Mouse (Mus musculus): ENCODE data around the gene Ung. TPM values are rescaled to one million over a fixed set of nuclear protein-coding genes. Genes with fewer than 3 reads are reported as not detected.
A peak's percentile ranks its signal among the peaks of the same experiment; 100 is the strongest.

Ung gene
- total and polyA plus RNA-seq, 2 experiments from 2014 or later, result 8.0 to 9.4 TPM

GRCm38 (mm10) chr5:114115030-114115429, 15.2 kb upstream of the Ung start:
- Histone ChIP-seq H3K27ac (ENCODE audit: low read depth, low read length) (no peak overlapping the region), H3K9me3 (ENCODE audit: low read length) (no peaks in the 10 kb centered on the region), H3K4me1 (ENCODE audit: insufficient read depth, low read length) (no peaks in the 10 kb centered on the region), H3K27me3 (ENCODE audit: insufficient read depth, low read length) (no peaks in the 10 kb centered on the region), H3K36me3 (ENCODE audit: insufficient read depth, low read length) (peaks cover 82% of the 10 kb centered on the region), H3K9ac (replicated peaks; ENCODE audit: low read length, poor library complexity, severe bottlenecking) (no peak overlapping the region), H3K4me2 (ENCODE audit: low read depth, low read length, poor library complexity, severe bottlenecking) (no peak overlapping the region), H3K4me3 (ENCODE audit: low read depth, low read length) (no peak overlapping the region)
- TF ChIP-seq CTCF (IDR thresholded peaks at IDR 0.05), result no peak
- 89% methylated on average over 5 of the region's 5 CpGs for WGBS
- ATAC-seq (ENCODE audit: low FRiP score), result no peak
- DNase-seq (ENCODE audit: low spot score), result no peak

GRCm38 (mm10) chr5:114116586-114116985, 13.6 kb upstream of the Ung start:
- no peaks in the 10 kb centered on the region for H3K4me1 ChIP-seq (ENCODE audit: insufficient read depth, low read length)
- H3K36me3 ChIP-seq (ENCODE audit: insufficient read depth, low read length), result peaks cover 85% of the 10 kb centered on the region
- no peak overlapping the region for H3K27ac ChIP-seq (ENCODE audit: low read depth, low read length)
- ATAC-seq (ENCODE audit: low FRiP score) (no peak), DNase-seq (ENCODE audit: low spot score) (no peak)
- no peak overlapping the region for H3K9ac ChIP-seq (replicated peaks; ENCODE audit: low read length, poor library complexity, severe bottlenecking)
- H3K27me3 ChIP-seq (ENCODE audit: insufficient read depth, low read length), result no peaks in the 10 kb centered on the region
- no peak overlapping the region for H3K4me2 ChIP-seq (ENCODE audit: low read depth, low read length, poor library complexity, severe bottlenecking)
- no peaks in the 10 kb centered on the region for H3K9me3 ChIP-seq (ENCODE audit: low read length)
- WGBS, result 86% methylated on average over 7 of the region's 7 CpGs
- H3K4me3 ChIP-seq (ENCODE audit: low read depth, low read length), result no peak overlapping the region
- no peak for TF ChIP-seq CTCF (IDR thresholded peaks at IDR 0.05)

- Histone ChIP-seq H3K36me3 (ENCODE audit: insufficient read depth, low read length) (peaks cover 77% of the 10 kb centered on the region), H3K9ac (replicated peaks; ENCODE audit: low read length, poor library complexity, severe bottlenecking) (no peak overlapping the region), H3K4me1 (ENCODE audit: insufficient read depth, low read length) (no peaks in the 10 kb centered on the region), H3K4me2 (ENCODE audit: low read depth, low read length, poor library complexity, severe bottlenecking) (no peak overlapping the region), H3K9me3 (ENCODE audit: low read length) (no peaks in the 10 kb centered on the region), H3K4me3 (ENCODE audit: low read depth, low read length) (no peak overlapping the region), H3K27ac (ENCODE audit: low read depth, low read length) (no peak overlapping the region), H3K27me3 (ENCODE audit: insufficient read depth, low read length) (no peaks in the 10 kb centered on the region)
- 86% methylated on average over 4 of the region's 4 CpGs for WGBS
- no peak for ATAC-seq (ENCODE audit: low FRiP score)
- TF ChIP-seq CTCF (IDR thresholded peaks at IDR 0.05), result no peak
- DNase-seq (ENCODE audit: low spot score), result no peak
These were observed 10.4 kb upstream of the Ung start for GRCm38 (mm10) chr5:114119806-114120205.

- no peaks in the 10 kb centered on the region for H3K9me3 ChIP-seq (ENCODE audit: low read length)
- H3K4me2 ChIP-seq (ENCODE audit: low read depth, low read length, poor library complexity, severe bottlenecking), result no peak overlapping the region
- no peak for ATAC-seq (ENCODE audit: low FRiP score)
- H3K27ac ChIP-seq (ENCODE audit: low read depth, low read length), result no peak overlapping the region
- H3K4me3 ChIP-seq (ENCODE audit: low read depth, low read length), result no peak overlapping the region
- WGBS, result 90% methylated on average over 3 of the region's 3 CpGs
- no peak for DNase-seq (ENCODE audit: low spot score)
- H3K27me3 ChIP-seq (ENCODE audit: insufficient read depth, low read length), result no peaks in the 10 kb centered on the region
- H3K9ac ChIP-seq (replicated peaks; ENCODE audit: low read length, poor library complexity, severe bottlenecking), result no peak overlapping the region
- no peak for TF ChIP-seq CTCF (IDR thresholded peaks at IDR 0.05)
- peaks cover 26% of the 10 kb centered on the region for H3K36me3 ChIP-seq (ENCODE audit: insufficient read depth, low read length)
- H3K4me1 ChIP-seq (ENCODE audit: insufficient read depth, low read length), result no peaks in the 10 kb centered on the region
These were observed 4.2 kb upstream of the Ung start for GRCm38 (mm10) chr5:114126008-114126407.

GRCm38 (mm10) chr5:114126499-114127244, 3.5 kb upstream of the Ung start:
- ATAC-seq (ENCODE audit: low FRiP score), result no peak
- Histone ChIP-seq H3K9me3 (ENCODE audit: low read length) (no peaks in the 10 kb centered on the region), H3K9ac (replicated peaks; ENCODE audit: low read length, poor library complexity, severe bottlenecking) (no peak overlapping the region), H3K4me2 (ENCODE audit: low read depth, low read length, poor library complexity, severe bottlenecking) (peak overlapping the region; percentile 76), H3K27ac (ENCODE audit: low read depth, low read length) (no peak overlapping the region), H3K4me3 (ENCODE audit: low read depth, low read length) (0 out of 2 replicates have a peak overlapping the region, but pooled peaks have one; percentile 48), H3K36me3 (ENCODE audit: insufficient read depth, low read length) (peaks cover 19% of the 10 kb centered on the region), H3K4me1 (ENCODE audit: insufficient read depth, low read length) (no peaks in the 10 kb centered on the region), H3K27me3 (ENCODE audit: insufficient read depth, low read length) (no peaks in the 10 kb centered on the region)
- WGBS, result 88% methylated on average over 7 of the region's 7 CpGs
- DNase-seq (ENCODE audit: low spot score), result no peak
- TF ChIP-seq CTCF (IDR thresholded peaks at IDR 0.05), result no peak

All from midbrain, postnatal 0 days (tissue).